Mouse (Mus musculus) lung, postnatal 0 days (tissue): ENCODE data around the gene Glb1.

ENCODE experiments used
- CTCF ChIP-seq: IDR thresholded peaks from 2 replicates; pipeline ENCODE4 v1.5.1; 2016; ENCODE audit warnings: antibody characterized with exemption, mild to moderate bottlenecking
- EP300 ChIP-seq: IDR thresholded peaks from 2 replicates; pipeline ENCODE4 v1.6.1; 2016; ENCODE audit warnings: antibody characterized with exemption, mild to moderate bottlenecking, control low read depth

DNA sequence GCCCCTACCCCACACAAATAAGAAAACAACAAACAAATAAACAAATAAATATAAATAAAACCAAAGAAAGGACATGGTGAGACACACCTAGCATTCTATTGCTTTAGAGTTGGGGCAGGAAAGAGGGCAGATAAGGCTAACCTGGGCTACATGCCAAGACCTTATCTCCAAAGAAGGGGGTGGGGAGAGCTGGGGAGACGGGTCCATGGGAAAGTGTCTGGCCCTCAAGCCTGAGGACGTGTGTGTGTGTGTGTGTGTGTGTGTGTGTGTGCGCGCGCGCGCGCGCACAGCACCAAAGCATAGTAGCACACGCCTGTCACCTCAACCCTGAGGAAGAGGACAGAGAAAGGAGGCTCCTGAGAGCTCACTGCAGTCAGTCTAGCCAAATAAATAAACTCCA lies 23.7 kb upstream of the Glb1 start:
- no peak for TF ChIP-seq CTCF
- TF ChIP-seq EP300: no peak
